Mouse (Mus musculus) monocyte, adult 5-6 weeks (primary cell): ENCODE measurements around the gene Chrm3. TPM values are rescaled to one million over a fixed set of nuclear protein-coding genes. Genes with fewer than 3 reads are reported as not detected.

Experiments
- ATAC-seq: fragments of 153-309, 156-312 bp; replicated peaks from 2 replicates; pipeline ENCODE4 v1.8.0; 2017; ENCODE audit warnings: mild to moderate bottlenecking; ENCODE audit not compliant: low TSS enrichment, insufficient number of reproducible peaks, severe bottlenecking, poor library complexity, low FRiP score
- total RNA-seq: library from RNA; stranded (forward); fragments of 200-1000, 200-491, 200-594 nt; gene quantifications from 3 replicates; pipeline ENCODE4 v1.2.3, GENCODE M21; 2017

Chrm3 gene
- total RNA-seq, 1 experiment from 2014 or later = 3.0 TPM

GRCm38 (mm10) chr13:10240238-10240637 lies 120.4 kb downstream of the Chrm3 start:
- ATAC-seq = no peak

- ATAC-seq = no peak
Measured at GRCm38 (mm10) chr13:10239825-10240224, 120.8 kb downstream of the Chrm3 start.

GRCm38 (mm10) chr13:10237616-10238015 lies 123.0 kb downstream of the Chrm3 start:
- no peak for ATAC-seq

GRCm38 (mm10) chr13:10236279-10236678 lies 124.4 kb downstream of the Chrm3 start:
- no peak for ATAC-seq

GRCm38 (mm10) chr13:10235391-10236169 lies 125.1 kb downstream of the Chrm3 start:
- no peak for ATAC-seq

- ATAC-seq = no peak
Measured at GRCm38 (mm10) chr13:10220403-10220802, 140.2 kb downstream of the Chrm3 start.

GRCm38 (mm10) chr13:10212112-10212511 lies 148.5 kb downstream of the Chrm3 start:
- ATAC-seq = no peak

GRCm38 (mm10) chr13:10210522-10211244 lies 150.0 kb downstream of the Chrm3 start:
- 0 out of 2 replicates have a peak, but pooled peaks have one; percentile 17 for ATAC-seq

- no peak for ATAC-seq
Measured at GRCm38 (mm10) chr13:10199206-10199956, 161.3 kb downstream of the Chrm3 start.

- ATAC-seq = no peak
Measured at GRCm38 (mm10) chr13:10189829-10190228, 170.8 kb downstream of the Chrm3 start.

- ATAC-seq = no peak
Measured at GRCm38 (mm10) chr13:10187926-10188325, 172.7 kb downstream of the Chrm3 start.

GRCm38 (mm10) chr13:10183837-10184236 lies 176.8 kb downstream of the Chrm3 start:
- no peak for ATAC-seq

GRCm38 (mm10) chr13:10182756-10183155 lies 177.9 kb downstream of the Chrm3 start:
- 0 out of 2 replicates have a peak, but pooled peaks have one; percentile 61 for ATAC-seq

GRCm38 (mm10) chr13:10170529-10170928 lies 190.1 kb downstream of the Chrm3 start:
- ATAC-seq = no peak

- no peak for ATAC-seq
Measured at GRCm38 (mm10) chr13:10163354-10163753, 197.3 kb downstream of the Chrm3 start.

- ATAC-seq = no peak
Measured at GRCm38 (mm10) chr13:10157496-10157895, 203.2 kb downstream of the Chrm3 start.

- no peak for ATAC-seq
Measured at GRCm38 (mm10) chr13:10140573-10140972, 220.1 kb downstream of the Chrm3 start.

GRCm38 (mm10) chr13:10138878-10139277 lies 221.8 kb downstream of the Chrm3 start:
- no peak for ATAC-seq

- ATAC-seq = no peak
Measured at GRCm38 (mm10) chr13:10131064-10131463, 229.6 kb downstream of the Chrm3 start.
